Mouse (Mus musculus) spleen, adult 2 months (tissue): ENCODE results near the gene Ola1.

ENCODE experiments used
- CTCF ChIP-seq: fragments of 200-500 bp; IDR thresholded peaks from 2 replicates; pipeline ENCODE4 v1.5.1; 2011; ENCODE audit warnings: mild to moderate bottlenecking, inconsistent platforms; ENCODE audit not compliant: insufficient read depth, insufficient read length, insufficient replicate concordance; ENCODE audit errors: extremely low read depth
- POLR2A ChIP-seq: fragments of 200-500 bp; IDR thresholded peaks from 2 replicates; pipeline ENCODE4 v1.6.1; 2011; ENCODE audit warnings: low read depth, low read length, inconsistent platforms

GRCm38 (mm10) chr2:73091302-73091701 is 127.4 kb downstream of the Ola1 start:
- no peak for TF ChIP-seq CTCF
- TF ChIP-seq POLR2A = no peak
